Mouse (Mus musculus): ENCODE data around the gene Idh3a. TPM values are rescaled to one million over a fixed set of nuclear protein-coding genes. Genes with fewer than 3 reads are reported as not detected.

Idh3a gene
- polyA plus RNA-seq (2015; fragmentation: Nextera tagmentation; extraction: Ambion mirVana), result 139 and 143 TPM in 2 replicates

- Histone ChIP-seq H3K4me2 (replicated peaks) (peak within 1 kb of the TSS; percentile 97), H3K4me3 (peak within 1 kb of the TSS; percentile 99), H3K9me3 (no peaks in the 10 kb centered on the region), H3K4me1 (peaks cover 23% of the 10 kb centered on the region), H3K27me3 (no peaks in the 10 kb centered on the region), H3K9ac (replicated peaks) (peak within 1 kb of the TSS; percentile 93), H3K36me3 (peaks cover 6% of the 10 kb centered on the region), H3K27ac (replicated peaks) (peak within 1 kb of the TSS; percentile 66)
- under 1% methylated on average over 66 of the region's 73 CpGs for WGBS
- peak; percentile 99 for ATAC-seq (replicated peaks)
Measured at GRCm38 (mm10) chr9:54586199-54587061, at the start of gene Idh3a. Gene Idh3a (plus strand): TSS chr9:54586334.

GRCm38 (mm10) chr9:54537030-54537429, 49.1 kb upstream of the Idh3a start:
- Histone ChIP-seq H3K4me1 (peaks cover 42% of the 10 kb centered on the region), H3K9ac (replicated peaks) (no peak overlapping the region), H3K9me3 (no peaks in the 10 kb centered on the region), H3K27ac (replicated peaks) (peak overlapping the region; percentile 90), H3K4me3 (no peak overlapping the region), H3K27me3 (no peaks in the 10 kb centered on the region), H3K4me2 (replicated peaks) (no peak overlapping the region), H3K36me3 (no peaks in the 10 kb centered on the region)
- WGBS, result 13% methylated on average over 4 of the region's 4 CpGs
- peak; percentile 80 for ATAC-seq (replicated peaks)

- 59% methylated on average over 3 of the region's 3 CpGs for WGBS
- H3K9me3 ChIP-seq, result no peaks in the 10 kb centered on the region
- no peak overlapping the region for H3K9ac ChIP-seq (replicated peaks)
- H3K36me3 ChIP-seq, result no peaks in the 10 kb centered on the region
- no peaks in the 10 kb centered on the region for H3K27me3 ChIP-seq
- H3K27ac ChIP-seq (replicated peaks), result peak overlapping the region; percentile 90
- no peak overlapping the region for H3K4me2 ChIP-seq (replicated peaks)
- H3K4me1 ChIP-seq, result peaks cover 39% of the 10 kb centered on the region
- H3K4me3 ChIP-seq, result no peak overlapping the region
- no peak for ATAC-seq (replicated peaks)
Measured at GRCm38 (mm10) chr9:54537480-54537879, 48.7 kb upstream of the Idh3a start.

GRCm38 (mm10) chr9:54538244-54538643, 47.9 kb upstream of the Idh3a start:
- H3K4me3 ChIP-seq, result no peak overlapping the region
- 95% methylated on average over 3 of the region's 3 CpGs for WGBS
- H3K4me1 ChIP-seq, result peaks cover 32% of the 10 kb centered on the region
- no peaks in the 10 kb centered on the region for H3K27me3 ChIP-seq
- H3K9ac ChIP-seq (replicated peaks), result no peak overlapping the region
- no peak overlapping the region for H3K4me2 ChIP-seq (replicated peaks)
- H3K27ac ChIP-seq (replicated peaks), result peak overlapping the region; percentile 90
- H3K9me3 ChIP-seq, result no peaks in the 10 kb centered on the region
- H3K36me3 ChIP-seq, result no peaks in the 10 kb centered on the region
- no peak for ATAC-seq (replicated peaks)

- Histone ChIP-seq H3K27me3 (no peaks in the 10 kb centered on the region), H3K4me2 (replicated peaks) (no peak within 1 kb of the TSS), H3K27ac (replicated peaks) (peak within 1 kb of the TSS; percentile 90), H3K4me1 (peaks cover 31% of the 10 kb centered on the region), H3K9me3 (no peaks in the 10 kb centered on the region), H3K4me3 (no peak within 1 kb of the TSS), H3K36me3 (no peaks in the 10 kb centered on the region), H3K9ac (replicated peaks) (no peak within 1 kb of the TSS)
- WGBS, result 94% methylated on average over 14 of the region's 14 CpGs
- ATAC-seq (replicated peaks), result no peak
Measured at GRCm38 (mm10) chr9:54538684-54539083, 47.5 kb upstream of the Idh3a start, which contains the start of gene Sh2d7. Gene Sh2d7 (plus strand): TSS chr9:54538984.

- no peak for ATAC-seq (replicated peaks)
- no peaks in the 10 kb centered on the region for H3K9me3 ChIP-seq
- no peak overlapping the region for H3K27ac ChIP-seq (replicated peaks)
- H3K36me3 ChIP-seq, result no peaks in the 10 kb centered on the region
- H3K27me3 ChIP-seq, result no peaks in the 10 kb centered on the region
- H3K4me2 ChIP-seq (replicated peaks), result no peak overlapping the region
- WGBS, result 72% methylated on average over 5 of the region's 5 CpGs
- no peak overlapping the region for H3K4me3 ChIP-seq
- no peak overlapping the region for H3K9ac ChIP-seq (replicated peaks)
- peaks cover 20% of the 10 kb centered on the region for H3K4me1 ChIP-seq
Measured at GRCm38 (mm10) chr9:54540801-54541200, 45.3 kb upstream of the Idh3a start.

- Histone ChIP-seq H3K4me1 (no peaks in the 10 kb centered on the region), H3K27ac (replicated peaks) (no peak overlapping the region), H3K36me3 (no peaks in the 10 kb centered on the region), H3K9me3 (no peaks in the 10 kb centered on the region), H3K4me2 (replicated peaks) (no peak overlapping the region), H3K4me3 (no peak overlapping the region), H3K27me3 (no peaks in the 10 kb centered on the region), H3K9ac (replicated peaks) (no peak overlapping the region)
- 87% methylated on average over 9 of the region's 9 CpGs for WGBS
- ATAC-seq (replicated peaks), result no peak
Measured at GRCm38 (mm10) chr9:54544212-54544953, 41.8 kb upstream of the Idh3a start.

- no peaks in the 10 kb centered on the region for H3K36me3 ChIP-seq
- H3K27me3 ChIP-seq, result no peaks in the 10 kb centered on the region
- no peak for ATAC-seq (replicated peaks)
- no peak overlapping the region for H3K27ac ChIP-seq (replicated peaks)
- H3K4me1 ChIP-seq, result no peaks in the 10 kb centered on the region
- H3K4me2 ChIP-seq (replicated peaks), result no peak overlapping the region
- H3K9ac ChIP-seq (replicated peaks), result no peak overlapping the region
- no peaks in the 10 kb centered on the region for H3K9me3 ChIP-seq
- WGBS, result 84% methylated on average over 4 of the region's 4 CpGs
- no peak overlapping the region for H3K4me3 ChIP-seq
Measured at GRCm38 (mm10) chr9:54544954-54545315, 41.2 kb upstream of the Idh3a start.

GRCm38 (mm10) chr9:54547536-54547935, 38.6 kb upstream of the Idh3a start:
- Histone ChIP-seq H3K9ac (replicated peaks) (no peak overlapping the region), H3K27ac (replicated peaks) (no peak overlapping the region), H3K4me2 (replicated peaks) (no peak overlapping the region), H3K4me1 (no peaks in the 10 kb centered on the region), H3K9me3 (no peaks in the 10 kb centered on the region), H3K36me3 (no peaks in the 10 kb centered on the region), H3K27me3 (no peaks in the 10 kb centered on the region), H3K4me3 (no peak overlapping the region)
- WGBS, result 15% methylated on average over 5 of the region's 5 CpGs
- no peak for ATAC-seq (replicated peaks)

- Histone ChIP-seq H3K4me1 (no peaks in the 10 kb centered on the region), H3K4me2 (replicated peaks) (no peak overlapping the region), H3K4me3 (no peak overlapping the region), H3K9ac (replicated peaks) (no peak overlapping the region), H3K27ac (replicated peaks) (no peak overlapping the region), H3K36me3 (no peaks in the 10 kb centered on the region), H3K9me3 (no peaks in the 10 kb centered on the region), H3K27me3 (no peaks in the 10 kb centered on the region)
- ATAC-seq (replicated peaks), result no peak
- WGBS, result 90% methylated on average over 6 of the region's 6 CpGs
Measured at GRCm38 (mm10) chr9:54549433-54549832, 36.7 kb upstream of the Idh3a start.

- Histone ChIP-seq H3K4me2 (replicated peaks) (no peak overlapping the region), H3K36me3 (no peaks in the 10 kb centered on the region), H3K4me3 (no peak overlapping the region), H3K27me3 (no peaks in the 10 kb centered on the region), H3K27ac (replicated peaks) (no peak overlapping the region), H3K9ac (replicated peaks) (no peak overlapping the region), H3K9me3 (no peaks in the 10 kb centered on the region), H3K4me1 (no peaks in the 10 kb centered on the region)
- 30% methylated on average over 5 of the region's 5 CpGs for WGBS
- ATAC-seq (replicated peaks), result no peak
Measured at GRCm38 (mm10) chr9:54552409-54552808, 33.7 kb upstream of the Idh3a start.

- 73% methylated on average over 2 of the region's 2 CpGs for WGBS
- no peak for ATAC-seq (replicated peaks)
- H3K27ac ChIP-seq (replicated peaks), result no peak overlapping the region
- H3K4me1 ChIP-seq, result peaks cover 5% of the 10 kb centered on the region; the same call in 1 of the 2 replicates
- H3K9me3 ChIP-seq, result no peaks in the 10 kb centered on the region
- no peaks in the 10 kb centered on the region for H3K27me3 ChIP-seq
- H3K4me2 ChIP-seq (replicated peaks), result no peak overlapping the region
- no peak overlapping the region for H3K4me3 ChIP-seq
- H3K36me3 ChIP-seq, result no peaks in the 10 kb centered on the region
- no peak overlapping the region for H3K9ac ChIP-seq (replicated peaks)
Measured at GRCm38 (mm10) chr9:54555044-54555443, 31.1 kb upstream of the Idh3a start.

Data from forebrain, embryonic 15.5 days (tissue).